Mouse (Mus musculus) stomach, embryonic 14.5 days (tissue): ENCODE measurements at regions not wholly inside any gene's neighbourhood (a gene's known extent, or its start where the extent isn't known, plus 50 kb on each side); places are given as distances from the start of the nearest gene placed in this dataset.

Source experiments
- ATAC-seq: fragments of 200-750 bp; cut with Nextera tagmentation; 2 replicates; pipeline ENCODE4 v1.8.0; 2017; ENCODE audit warnings: low read depth, moderate TSS enrichment; ENCODE audit not compliant: insufficient number of reproducible peaks, insufficient read depth, low FRiP score
- H3K27ac ChIP-seq: fragments of 300-500 bp; sonication (generic); 2 replicates; pipeline ENCODE4 v1.5.1; 2014; ENCODE audit warnings: mild to moderate bottlenecking, low read length, moderate library complexity, mixed read lengths
- H3K27me3 ChIP-seq: fragments of 300-500 bp; sonication (generic); 2 replicates; pipeline ENCODE4 v1.6.1; 2014; ENCODE audit warnings: low read length, control low read depth, mixed read lengths; ENCODE audit not compliant: control insufficient read depth, insufficient read depth
- H3K36me3 ChIP-seq: fragments of 300-500 bp; sonication (generic); 2 replicates; pipeline ENCODE4 v1.6.1; 2014; ENCODE audit warnings: mild to moderate bottlenecking, control low read depth, low read length, moderate library complexity, mixed read lengths; ENCODE audit not compliant: control insufficient read depth, insufficient read depth
- H3K4me1 ChIP-seq: fragments of 300-500 bp; sonication (generic); 2 replicates; pipeline ENCODE4 v1.6.1; 2014; ENCODE audit warnings: low read length, control low read depth, mixed read lengths; ENCODE audit not compliant: control insufficient read depth, insufficient read depth
- H3K4me2 ChIP-seq: fragments of 300-500 bp; sonication (generic); replicated peaks from 2 replicates; pipeline ENCODE4 v1.6.1; 2014; ENCODE audit warnings: low read depth, low read length, control low read depth
- H3K4me3 ChIP-seq: fragments of 300-500 bp; sonication (generic); 2 replicates; pipeline ENCODE4 v1.5.1; 2014; ENCODE audit warnings: low read depth, low read length, control low read depth
- H3K9ac ChIP-seq: fragments of 300-500 bp; sonication (generic); replicated peaks from 2 replicates; pipeline ENCODE4 v1.6.1; 2014; ENCODE audit warnings: low read depth, mild to moderate bottlenecking, control low read depth, low read length, moderate library complexity, mixed read lengths
- H3K9me3 ChIP-seq: fragments of 300-500 bp; sonication (generic); 2 replicates; pipeline ENCODE4 v1.6.1; 2016; ENCODE audit warnings: low read depth, low read length, control low read depth; ENCODE audit not compliant: control insufficient read depth
- WGBS: fragments of 180-500 bp; shearing (Covaris S2); extraction: QIAGEN DNeasy Blood & Tissue Kit; methylation state at CpG from one replicate; pipeline ENCODE4 v1.1.7; 2014; 5-methylcytosine and 5-hydroxymethylcytosine counted together

- H3K9me3 ChIP-seq: no peaks in the 10 kb centered on the region
- 74% methylated on average over 5 of the region's 5 CpGs for WGBS
- ATAC-seq: no peak
- no peak overlapping the region for H3K27ac ChIP-seq
- H3K9ac ChIP-seq: no peak overlapping the region
- no peaks in the 10 kb centered on the region for H3K4me1 ChIP-seq
- H3K27me3 ChIP-seq: no peaks in the 10 kb centered on the region
- no peaks in the 10 kb centered on the region for H3K36me3 ChIP-seq
- no peak overlapping the region for H3K4me2 ChIP-seq
- H3K4me3 ChIP-seq: no peak overlapping the region
These were observed 222.9 kb upstream of the Robo1 start for GRCm38 (mm10) chr16:72085181-72085580.

DNA sequence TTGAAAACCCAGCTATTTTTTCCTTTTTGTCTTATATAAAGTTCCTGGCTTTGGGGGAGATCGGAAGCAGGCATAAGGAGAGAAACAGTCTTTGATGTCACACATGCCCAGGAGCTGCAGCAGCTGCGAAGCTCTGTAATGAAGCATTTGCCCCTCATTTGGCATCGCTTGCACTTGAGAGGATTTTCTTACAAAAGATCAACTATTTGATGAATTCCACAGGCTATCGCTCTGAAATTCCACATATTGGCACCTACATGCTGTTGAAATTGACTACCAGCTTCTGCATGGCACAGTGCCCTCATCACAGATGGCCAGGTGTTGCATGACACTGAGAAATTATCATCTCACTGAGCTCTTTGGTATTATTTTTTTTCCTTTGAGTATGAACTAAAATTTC is 220.1 kb upstream of the Robo1 start:
- Histone ChIP-seq H3K36me3 (no peaks in the 10 kb centered on the region), H3K4me1 (no peaks in the 10 kb centered on the region), H3K4me3 (no peak overlapping the region), H3K27me3 (no peaks in the 10 kb centered on the region), H3K4me2 (no peak overlapping the region), H3K9ac (no peak overlapping the region), H3K27ac (no peak overlapping the region), H3K9me3 (no peaks in the 10 kb centered on the region; the same call in 1 of the 2 replicates)
- ATAC-seq: no peak
- WGBS: 73% methylated on average over 4 of the region's 4 CpGs

DNA sequence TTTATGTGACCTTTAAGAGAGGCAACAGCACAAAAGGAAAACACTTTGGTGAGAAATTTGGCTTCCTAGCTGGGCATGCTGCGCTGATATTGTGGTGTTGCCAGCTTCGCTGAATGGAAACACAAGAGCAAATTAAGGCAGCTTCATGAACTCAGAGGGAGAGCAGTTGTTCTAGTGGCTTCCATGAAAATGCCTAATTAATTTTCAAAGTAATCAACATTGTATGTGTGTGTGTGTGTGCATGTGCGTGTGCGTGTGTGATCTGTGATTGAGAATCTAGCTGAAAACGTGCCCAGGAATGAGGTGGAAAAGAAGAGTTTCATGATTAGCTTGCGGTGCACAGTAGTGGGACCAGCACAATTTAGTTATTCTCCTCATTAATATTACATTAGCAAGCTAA is 219.2 kb upstream of the Robo1 start:
- Histone ChIP-seq H3K9me3 (no peaks in the 10 kb centered on the region; the same call in 1 of the 2 replicates), H3K4me3 (no peak overlapping the region), H3K36me3 (no peaks in the 10 kb centered on the region), H3K27me3 (no peaks in the 10 kb centered on the region), H3K4me2 (no peak overlapping the region), H3K4me1 (no peaks in the 10 kb centered on the region), H3K27ac (no peak overlapping the region), H3K9ac (no peak overlapping the region)
- 85% methylated on average over 6 of the region's 6 CpGs for WGBS
- ATAC-seq: no peak
